Mouse (Mus musculus) heart, embryonic 12.5 days (tissue): ENCODE measurements around the gene Gsk3b. TPM values are rescaled to one million over a fixed set of nuclear protein-coding genes. Genes with fewer than 3 reads are reported as not detected.

Source experiments
- polyA plus RNA-seq: library from polyadenylated mRNA; unstranded; fragments of >200 nt; fragmentation: Nextera tagmentation; extraction: Ambion mirVana; gene quantifications from 2 replicates; pipeline ENCODE4 v1.2.1, GENCODE M21; 2016

Gene Gsk3b
- polyA plus RNA-seq, 1 experiment from 2014 or later: 46.8 TPM

Other genes with a start within 250 kb of the Gsk3b start
- gene Gm36028, start 227.9 kb upstream of the Gsk3b start, polyA plus RNA-seq: 0.51 and 0.89 TPM in 2 replicates
- gene Lrrc58, start 220.6 kb upstream of the Gsk3b start, polyA plus RNA-seq: 53.6 and 56.5 TPM in 2 replicates
- gene Gpr156, start 172.5 kb upstream of the Gsk3b start, polyA plus RNA-seq: 1.1 and 1.3 TPM in 2 replicates
- not detected in 2 replicates for gene Nr1i2, start 205.8 kb downstream of the Gsk3b start, polyA plus RNA-seq